Mouse (Mus musculus): ENCODE results near the gene Ensa. TPM values are rescaled to one million over a fixed set of nuclear protein-coding genes. Genes with fewer than 3 reads are reported as not detected.
"Not testable (repeated sequence)": the region's sequence is repeated elsewhere in the genome, so short reads cannot be mapped to it uniquely, and the experiment has no call there.

Gene Ensa
- polyA plus RNA-seq, 1 experiment from 2014 or later, result 84.4 TPM

- ATAC-seq (ENCODE audit: insufficient read depth, low FRiP score, low TSS enrichment), result no peak
- no peaks in the 10 kb centered on the region for H3K9me3 ChIP-seq (ENCODE audit: control insufficient read depth, low read length)
- no peaks in the 10 kb centered on the region for H3K27me3 ChIP-seq (ENCODE audit: control insufficient read depth, insufficient read depth, low read length)
- no peak overlapping the region for H3K4me2 ChIP-seq (ENCODE audit: low read depth)
- H3K36me3 ChIP-seq (ENCODE audit: control insufficient read depth, insufficient read depth, low read length), result no peaks in the 10 kb centered on the region
- no peak overlapping the region for H3K4me3 ChIP-seq (ENCODE audit: low read depth, low read length)
- no peak overlapping the region for H3K27ac ChIP-seq (ENCODE audit: low read depth, low read length)
- WGBS, result 87% methylated on average over 3 of the region's 3 CpGs
- DNase-seq (ENCODE audit: low spot score), result no peak
- H3K4me1 ChIP-seq (ENCODE audit: control insufficient read depth, insufficient read depth, low read length), result no peaks in the 10 kb centered on the region
- H3K9ac ChIP-seq (ENCODE audit: low read length), result no peak overlapping the region
These were observed 26.2 kb downstream of the Ensa start for GRCm38 (mm10) chr3:95651033-95651373.

- no peaks in the 10 kb centered on the region for H3K9me3 ChIP-seq (ENCODE audit: control insufficient read depth, low read length)
- H3K9ac ChIP-seq (ENCODE audit: low read length), result no peak overlapping the region
- WGBS, result 88% methylated on average over 16 of the region's 16 CpGs
- DNase-seq (ENCODE audit: low spot score), result no peak
- no peaks in the 10 kb centered on the region for H3K27me3 ChIP-seq (ENCODE audit: control insufficient read depth, insufficient read depth, low read length)
- no peak for ATAC-seq (ENCODE audit: insufficient read depth, low FRiP score, low TSS enrichment)
- no peaks in the 10 kb centered on the region for H3K4me1 ChIP-seq (ENCODE audit: control insufficient read depth, insufficient read depth, low read length)
- H3K4me2 ChIP-seq (ENCODE audit: low read depth), result no peak overlapping the region
- no peak overlapping the region for H3K4me3 ChIP-seq (ENCODE audit: low read depth, low read length)
- no peaks in the 10 kb centered on the region for H3K36me3 ChIP-seq (ENCODE audit: control insufficient read depth, insufficient read depth, low read length)
- no peak overlapping the region for H3K27ac ChIP-seq (ENCODE audit: low read depth, low read length)
These were observed 26.8 kb downstream of the Ensa start for GRCm38 (mm10) chr3:95651391-95652203.

- H3K36me3 ChIP-seq (ENCODE audit: control insufficient read depth, insufficient read depth, low read length), result no peaks in the 10 kb centered on the region
- H3K4me2 ChIP-seq (ENCODE audit: low read depth), result no peak overlapping the region
- no peaks in the 10 kb centered on the region for H3K4me1 ChIP-seq (ENCODE audit: control insufficient read depth, insufficient read depth, low read length)
- no peak overlapping the region for H3K27ac ChIP-seq (ENCODE audit: low read depth, low read length)
- ATAC-seq (ENCODE audit: insufficient read depth, low FRiP score, low TSS enrichment) (no peak), DNase-seq (ENCODE audit: low spot score) (no peak)
- H3K9me3 ChIP-seq (ENCODE audit: control insufficient read depth, low read length), result no peaks in the 10 kb centered on the region
- WGBS, result 62% methylated on average over 7 of the region's 7 CpGs
- no peak overlapping the region for H3K9ac ChIP-seq (ENCODE audit: low read length)
- H3K27me3 ChIP-seq (ENCODE audit: control insufficient read depth, insufficient read depth, low read length), result no peaks in the 10 kb centered on the region
- no peak overlapping the region for H3K4me3 ChIP-seq (ENCODE audit: low read depth, low read length)
These were observed 27.5 kb downstream of the Ensa start for GRCm38 (mm10) chr3:95652204-95652811.

- WGBS, result 14% methylated on average over 6 of the region's 6 CpGs
- no peak for ATAC-seq (ENCODE audit: insufficient read depth, low FRiP score, low TSS enrichment)
These were observed 28.1 kb downstream of the Ensa start for GRCm38 (mm10) chr3:95652871-95653270.

GRCm38 (mm10) chr3:95653473-95654034 is 28.8 kb downstream of the Ensa start:
- Histone ChIP-seq H3K4me3 (ENCODE audit: low read depth, low read length) (no peak overlapping the region), H3K9me3 (ENCODE audit: control insufficient read depth, low read length) (no peaks in the 10 kb centered on the region), H3K9ac (ENCODE audit: low read length) (no peak overlapping the region), H3K27ac (ENCODE audit: low read depth, low read length) (no peak overlapping the region), H3K4me1 (ENCODE audit: control insufficient read depth, insufficient read depth, low read length) (no peaks in the 10 kb centered on the region), H3K4me2 (ENCODE audit: low read depth) (no peak overlapping the region), H3K36me3 (ENCODE audit: control insufficient read depth, insufficient read depth, low read length) (no peaks in the 10 kb centered on the region), H3K27me3 (ENCODE audit: control insufficient read depth, insufficient read depth, low read length) (no peaks in the 10 kb centered on the region)
- 33% methylated on average over 11 of the region's 11 CpGs for WGBS
- no peak for ATAC-seq (ENCODE audit: insufficient read depth, low FRiP score, low TSS enrichment)
- DNase-seq (ENCODE audit: low spot score), result no peak

More at GRCm38 (mm10) chr3:95652871-95653270, 28.1 kb downstream of the Ensa start:
- Histone ChIP-seq H3K9ac (ENCODE audit: low read length) (no peak overlapping the region), H3K4me1 (ENCODE audit: control insufficient read depth, insufficient read depth, low read length) (no peaks in the 10 kb centered on the region), H3K36me3 (ENCODE audit: control insufficient read depth, insufficient read depth, low read length) (no peaks in the 10 kb centered on the region), H3K4me3 (ENCODE audit: low read depth, low read length) (no peak overlapping the region), H3K27ac (ENCODE audit: low read depth, low read length) (no peak overlapping the region), H3K4me2 (ENCODE audit: low read depth) (no peak overlapping the region), H3K9me3 (ENCODE audit: control insufficient read depth, low read length) (no peaks in the 10 kb centered on the region), H3K27me3 (ENCODE audit: control insufficient read depth, insufficient read depth, low read length) (no peaks in the 10 kb centered on the region)
- no peak for DNase-seq (ENCODE audit: low spot score)

- not testable (repeated sequence) for H3K27ac ChIP-seq (ENCODE audit: low read depth, low read length); ATAC-seq (ENCODE audit: insufficient read depth, low FRiP score, low TSS enrichment); H3K4me2 ChIP-seq (ENCODE audit: low read depth); H3K4me3 ChIP-seq (ENCODE audit: low read depth, low read length); DNase-seq (ENCODE audit: low spot score); H3K36me3 ChIP-seq (ENCODE audit: control insufficient read depth, insufficient read depth, low read length); H3K9me3 ChIP-seq (ENCODE audit: control insufficient read depth, low read length); H3K27me3 ChIP-seq (ENCODE audit: control insufficient read depth, insufficient read depth, low read length); H3K4me1 ChIP-seq (ENCODE audit: control insufficient read depth, insufficient read depth, low read length); H3K9ac ChIP-seq (ENCODE audit: low read length)
- WGBS, result 85% methylated on average over 3 of the region's 3 CpGs
These were observed 29.6 kb downstream of the Ensa start for GRCm38 (mm10) chr3:95654371-95654770.

GRCm38 (mm10) chr3:95655437-95655836 is 30.6 kb downstream of the Ensa start:
- WGBS, result 92% methylated on average over 5 of the region's 5 CpGs

GRCm38 (mm10) chr3:95657108-95657507 is 32.3 kb downstream of the Ensa start:
- H3K4me2 ChIP-seq (ENCODE audit: low read depth), result no peak overlapping the region
- no peak overlapping the region for H3K9ac ChIP-seq (ENCODE audit: low read length)
- DNase-seq (ENCODE audit: low spot score) (no peak), ATAC-seq (ENCODE audit: insufficient read depth, low FRiP score, low TSS enrichment) (no peak)
- H3K27me3 ChIP-seq (ENCODE audit: control insufficient read depth, insufficient read depth, low read length), result no peaks in the 10 kb centered on the region
- H3K4me3 ChIP-seq (ENCODE audit: low read depth, low read length), result no peak overlapping the region
- no peak overlapping the region for H3K27ac ChIP-seq (ENCODE audit: low read depth, low read length)
- H3K9me3 ChIP-seq (ENCODE audit: control insufficient read depth, low read length), result no peaks in the 10 kb centered on the region
- H3K4me1 ChIP-seq (ENCODE audit: control insufficient read depth, insufficient read depth, low read length), result peaks cover 11% of the 10 kb centered on the region
- peaks cover 3% of the 10 kb centered on the region; the same call in 1 of the 2 replicates for H3K36me3 ChIP-seq (ENCODE audit: control insufficient read depth, insufficient read depth, low read length)
- 90% methylated on average over 3 of the region's 3 CpGs for WGBS

More at GRCm38 (mm10) chr3:95655437-95655836, 30.6 kb downstream of the Ensa start:
- Histone ChIP-seq H3K27me3 (ENCODE audit: control insufficient read depth, insufficient read depth, low read length) (no peaks in the 10 kb centered on the region), H3K9me3 (ENCODE audit: control insufficient read depth, low read length) (no peaks in the 10 kb centered on the region), H3K27ac (ENCODE audit: low read depth, low read length) (no peak overlapping the region), H3K4me3 (ENCODE audit: low read depth, low read length) (no peak overlapping the region), H3K9ac (ENCODE audit: low read length) (no peak overlapping the region), H3K36me3 (ENCODE audit: control insufficient read depth, insufficient read depth, low read length) (no peaks in the 10 kb centered on the region), H3K4me2 (ENCODE audit: low read depth) (no peak overlapping the region), H3K4me1 (ENCODE audit: control insufficient read depth, insufficient read depth, low read length) (peaks cover 2% of the 10 kb centered on the region)
- ATAC-seq (ENCODE audit: insufficient read depth, low FRiP score, low TSS enrichment), result no peak
- no peak for DNase-seq (ENCODE audit: low spot score)

Measured in neural tube, embryonic 11.5 days (tissue).